Mouse (Mus musculus): ENCODE measurements around the gene Hagh. TPM values are rescaled to one million over a fixed set of nuclear protein-coding genes. Genes with fewer than 3 reads are reported as not detected.

Hagh gene
- polyA plus RNA-seq, 1 experiment from 2014 or later, result 28.3 TPM

Other genes with a start within 250 kb of the Hagh start
- gene Tsc2, start 207.5 kb upstream of the Hagh start, polyA plus RNA-seq (2015; fragmentation: Nextera tagmentation; extraction: Ambion mirVana), result 60.9 and 69.9 TPM in 2 replicates
- gene Nthl1, start 207.5 kb upstream of the Hagh start, polyA plus RNA-seq (2015; fragmentation: Nextera tagmentation; extraction: Ambion mirVana), result 24.2 TPM in 2 replicates
- gene Slc9a3r2, start 189.8 kb upstream of the Hagh start, polyA plus RNA-seq (2015; fragmentation: Nextera tagmentation; extraction: Ambion mirVana), result 50.2 and 50.4 TPM in 2 replicates
- gene Npw, start 181.7 kb upstream of the Hagh start, polyA plus RNA-seq (2015; fragmentation: Nextera tagmentation; extraction: Ambion mirVana), result 0.74 and 1.2 TPM in 2 replicates
- gene Zfp598, start 170.5 kb upstream of the Hagh start, polyA plus RNA-seq (2015; fragmentation: Nextera tagmentation; extraction: Ambion mirVana), result 21.4 and 22.1 TPM in 2 replicates
- 4.6 and 4.9 TPM in 2 replicates for gene Syngr3, start 150.2 kb upstream of the Hagh start, polyA plus RNA-seq (2015; fragmentation: Nextera tagmentation; extraction: Ambion mirVana)
- gene Gfer, start 144.0 kb upstream of the Hagh start, polyA plus RNA-seq (2015; fragmentation: Nextera tagmentation; extraction: Ambion mirVana), result 43.8 and 49.0 TPM in 2 replicates
- 2.6 and 3.5 TPM in 2 replicates for gene Noxo1, start 143.9 kb upstream of the Hagh start, polyA plus RNA-seq (2015; fragmentation: Nextera tagmentation; extraction: Ambion mirVana)
- 74.2 and 81.6 TPM in 2 replicates for gene Tbl3, start 132.5 kb upstream of the Hagh start, polyA plus RNA-seq (2015; fragmentation: Nextera tagmentation; extraction: Ambion mirVana)
- gene Rnf151, start 122.1 kb upstream of the Hagh start, polyA plus RNA-seq (2015; fragmentation: Nextera tagmentation; extraction: Ambion mirVana), result 0.20 and 0.23 TPM in 2 replicates
- gene Rps2, start 122.0 kb upstream of the Hagh start, polyA plus RNA-seq (2015; fragmentation: Nextera tagmentation; extraction: Ambion mirVana), result 1,313 and 1,443 TPM in 2 replicates
- gene Ndufb10, start 115.7 kb upstream of the Hagh start, polyA plus RNA-seq (2015; fragmentation: Nextera tagmentation; extraction: Ambion mirVana), result 217 and 229 TPM in 2 replicates
- gene Rpl3l, start 112.3 kb upstream of the Hagh start, polyA plus RNA-seq (2015; fragmentation: Nextera tagmentation; extraction: Ambion mirVana), result not detected in 2 replicates
- 27.8 and 27.9 TPM in 2 replicates for gene Msrb1, start 103.5 kb upstream of the Hagh start, polyA plus RNA-seq (2015; fragmentation: Nextera tagmentation; extraction: Ambion mirVana)
- gene Hs3st6, start 87.2 kb upstream of the Hagh start, polyA plus RNA-seq (2015; fragmentation: Nextera tagmentation; extraction: Ambion mirVana), result 17.9 and 21.6 TPM in 2 replicates
- 0.19 TPM in 1 of 2 replicates, not detected in the other for gene Meiob, start 35.9 kb upstream of the Hagh start, polyA plus RNA-seq (2015; fragmentation: Nextera tagmentation; extraction: Ambion mirVana)
- gene Fahd1, start 10.2 kb downstream of the Hagh start, polyA plus RNA-seq (2015; fragmentation: Nextera tagmentation; extraction: Ambion mirVana), result 20.3 and 22.4 TPM in 2 replicates
- gene Igfals, start 25.9 kb downstream of the Hagh start, polyA plus RNA-seq (2015; fragmentation: Nextera tagmentation; extraction: Ambion mirVana), result 0.37 and 0.42 TPM in 2 replicates
- gene Nubp2, start 46.2 kb downstream of the Hagh start, polyA plus RNA-seq (2015; fragmentation: Nextera tagmentation; extraction: Ambion mirVana), result 46.3 and 51.5 TPM in 2 replicates
- gene Spsb3, start 46.5 kb downstream of the Hagh start, polyA plus RNA-seq (2015; fragmentation: Nextera tagmentation; extraction: Ambion mirVana), result 39.3 and 43.2 TPM in 2 replicates
- gene Eme2, start 54.9 kb downstream of the Hagh start, polyA plus RNA-seq (2015; fragmentation: Nextera tagmentation; extraction: Ambion mirVana), result 31.9 and 34.4 TPM in 2 replicates
- 86.1 and 93.0 TPM in 2 replicates for gene Mrps34, start 55.0 kb downstream of the Hagh start, polyA plus RNA-seq (2015; fragmentation: Nextera tagmentation; extraction: Ambion mirVana)
- 48.9 and 58.2 TPM in 2 replicates for gene Nme3, start 56.4 kb downstream of the Hagh start, polyA plus RNA-seq (2015; fragmentation: Nextera tagmentation; extraction: Ambion mirVana)
- gene Mapk8ip3, start 96.8 kb downstream of the Hagh start, polyA plus RNA-seq (2015; fragmentation: Nextera tagmentation; extraction: Ambion mirVana), result 41.6 and 43.0 TPM in 2 replicates
- 217 and 236 TPM in 2 replicates for gene Jpt2, start 120.5 kb downstream of the Hagh start, polyA plus RNA-seq (2015; fragmentation: Nextera tagmentation; extraction: Ambion mirVana)
- gene Cramp1l, start 175.6 kb downstream of the Hagh start, polyA plus RNA-seq (2015; fragmentation: Nextera tagmentation; extraction: Ambion mirVana), result 8.5 and 9.7 TPM in 2 replicates
- gene Ift140, start 175.9 kb downstream of the Hagh start, polyA plus RNA-seq (2015; fragmentation: Nextera tagmentation; extraction: Ambion mirVana), result 22.0 and 26.2 TPM in 2 replicates
- gene Tmem204, start 243.4 kb downstream of the Hagh start, polyA plus RNA-seq (2015; fragmentation: Nextera tagmentation; extraction: Ambion mirVana), result 15.2 and 18.4 TPM in 2 replicates